ENCODE assay signal across 24 mouse cellular contexts in genomic region chr11:58314069-58314468, GRCm38 (mm10). TPM values are rescaled to one million over a fixed set of nuclear protein-coding genes. Genes with fewer than 3 reads are reported as not detected.
DNase-seq lines count a peak whose midpoint lies in the region; ATAC-seq and TF ChIP-seq lines count a peak whose summit lies in the region.
"Had no signal": no experiment of that assay in that cellular context is flagged by ENCODE, and none has a peak within 500 bp of the region (broad histone marks: within the 10 kb centered on the region; RNA-seq: fewer than 3 reads in every experiment).

No protein-coding gene starts in this region.

- no peaks in the 10 kb centered on the region for H3K36me3 ChIP-seq in heart, adult 2 months (ENCODE audit: control insufficient read depth, insufficient read depth, low read length)
- H3K36me3 ChIP-seq in heart, embryonic 10.5 days = peaks cover 61% of the 10 kb centered on the region
- H3K36me3 ChIP-seq in kidney, embryonic 16.5 days (ENCODE audit: insufficient read depth, low read length) = peaks cover 49% of the 10 kb centered on the region

- TF ChIP-seq EP300 in heart, adult 2 months (IDR thresholded peaks at IDR 0.05; ENCODE audit: insufficient read depth, low read depth, low read length) = no peak

- TF ChIP-seq CTCF in heart, adult 2 months (IDR thresholded peaks at IDR 0.05) = no peak

- H3K79me2 ChIP-seq in heart, adult 2 months (replicated peaks; ENCODE audit: control insufficient read depth, insufficient read depth, low read length) = no peaks in the 10 kb centered on the region

- H3K27ac ChIP-seq in heart, adult 2 months = no peak overlapping the region
- H3K27ac ChIP-seq in heart, embryonic 10.5 days = no peak overlapping the region
- no peak overlapping the region for H3K27ac ChIP-seq in kidney, embryonic 16.5 days (ENCODE audit: low read length)
- H3K27ac ChIP-seq: embryonic facial prominence, embryonic 15.5 days; forebrain, embryonic 10.5 days; limb, embryonic 13.5 days; liver, embryonic 14.5 days; stomach, postnatal 0 days had no signal

- H3K4me1 ChIP-seq in heart, adult 2 months (ENCODE audit: control insufficient read depth, insufficient read depth, low read length) = no peaks in the 10 kb centered on the region
- H3K4me1 ChIP-seq in heart, embryonic 10.5 days = peaks cover 3% of the 10 kb centered on the region; the same call in 1 of the 2 replicates
- H3K4me1 ChIP-seq in kidney, embryonic 16.5 days (ENCODE audit: insufficient read depth, low read length) = no peaks in the 10 kb centered on the region
- H3K4me1 ChIP-seq: embryonic facial prominence, embryonic 15.5 days; forebrain, embryonic 10.5 days; limb, embryonic 13.5 days had no signal

- H3K4me2 ChIP-seq in kidney, embryonic 16.5 days (replicated peaks; ENCODE audit: low read depth, low read length) = no peak overlapping the region
- H3K4me2 ChIP-seq: embryonic facial prominence, embryonic 15.5 days; limb, embryonic 13.5 days had no signal

- intact Hi-C loops in heart, adult 2 months (cut with DNase I) = no loop called here
- intact Hi-C loops in left cerebral cortex, postnatal 4 days (cut with DNase I) = no loop called here

- peak; percentile 23 for DNase-seq in adrenal gland, postnatal 14 days
- DNase-seq in adrenal gland, postnatal 25 days = no peak
- DNase-seq in heart, adult 2 months = no peak
- no peak for DNase-seq in heart, embryonic 10.5 days (ENCODE audit: low spot score)
- DNase-seq in left cerebral cortex, postnatal 4 days = peak; percentile 71
- DNase-seq in left cerebral cortex, adult 8-10 months (ENCODE audit: low spot score in 2 of 2) = no peak
- DNase-seq: adrenal gland, adult 8-10 months; embryo, embryonic 11 days; gastrocnemius, postnatal 14 days; kidney, adult 11 months; kidney, postnatal 14 days; midbrain, embryonic 14.5 days; thymus, postnatal 4 days had no signal

- no peak overlapping the region for H3K4me3 ChIP-seq in heart, adult 2 months
- no peak overlapping the region for H3K4me3 ChIP-seq in heart, embryonic 10.5 days
- no peak overlapping the region for H3K4me3 ChIP-seq in kidney, embryonic 16.5 days (ENCODE audit: low read length)
- H3K4me3 ChIP-seq: embryonic facial prominence, embryonic 15.5 days; forebrain, embryonic 10.5 days; limb, embryonic 13.5 days had no signal

- no peaks in the 10 kb centered on the region for H3K9me3 ChIP-seq in heart, embryonic 10.5 days
- H3K9me3 ChIP-seq in kidney, embryonic 16.5 days (ENCODE audit: low read length) = no peaks in the 10 kb centered on the region
- H3K9me3 ChIP-seq: embryonic facial prominence, embryonic 15.5 days; forebrain, embryonic 10.5 days had no signal

- ATAC-seq in megakaryocyte-erythroid progenitor cell, adult 5-6 weeks (replicated peaks; ENCODE audit: low FRiP score, low TSS enrichment, poor library complexity, severe bottlenecking) = 0 out of 2 replicates have a peak, but pooled peaks have one; percentile 13
- ATAC-seq in kidney, embryonic 16.5 days (ENCODE audit: low FRiP score, low TSS enrichment) = no peak
- ATAC-seq: hindbrain, embryonic 16.5 days had no signal

- 55% methylated on average over 6 of the region's 6 CpGs for WGBS in heart, adult 2 months
- 86% methylated on average over 6 of the region's 6 CpGs for WGBS in heart, embryonic 10.5 days
- WGBS in kidney, embryonic 16.5 days = 90% methylated on average over 6 of the region's 6 CpGs

- H3K9ac ChIP-seq in heart, adult 2 months (ENCODE audit: low read depth, low read length) = no peak overlapping the region
- no peak overlapping the region for H3K9ac ChIP-seq in kidney, embryonic 16.5 days (replicated peaks; ENCODE audit: low read length)
- H3K9ac ChIP-seq: embryonic facial prominence, embryonic 15.5 days; limb, embryonic 13.5 days; liver, embryonic 14.5 days had no signal

- peak; percentile 41; the same call in 1 of the 2 replicates for TF ChIP-seq POLR2A in heart, adult 2 months (IDR thresholded peaks at IDR 0.05; ENCODE audit: insufficient read depth, low read depth, low read length)

- no peaks in the 10 kb centered on the region for H3K27me3 ChIP-seq in heart, adult 2 months (ENCODE audit: control insufficient read depth, insufficient read depth, low read length)
- H3K27me3 ChIP-seq in heart, embryonic 10.5 days (ENCODE audit: insufficient read depth, poor library complexity, severe bottlenecking) = no peaks in the 10 kb centered on the region
- no peaks in the 10 kb centered on the region for H3K27me3 ChIP-seq in kidney, embryonic 16.5 days (ENCODE audit: insufficient read depth, low read length)
- H3K27me3 ChIP-seq: embryonic facial prominence, embryonic 15.5 days; limb, embryonic 13.5 days had no signal

RNA-seq across cellular contexts. Expression of gene Zfp692, which starts 7.2 kb away (rescaled TPM):
- total RNA-seq in adrenal gland, postnatal 14 days (2021) = 9.1 and 9.3 TPM in 2 replicates
- total RNA-seq in adrenal gland, postnatal 25 days (2021) = 14.4 and 17.3 TPM in 2 replicates
- total RNA-seq in heart, adult 2 months (2021) = 1 to 10 TPM; 3.1 to 4.4 TPM
- polyA plus RNA-seq in heart, adult 2 months (2012; rRNA removed) = 9.8 and 11.3 TPM in 2 replicates
- polyA plus RNA-seq in heart, embryonic 10.5 days (2016; fragmentation: Nextera tagmentation; extraction: Ambion mirVana) = 18.5 and 19.2 TPM in 2 replicates
- 10 to 100 TPM; 30.4 to 32.2 TPM for total RNA-seq in left cerebral cortex, postnatal 4 days (2021)
- 10 to 100 TPM; 25.0 to 28.7 (median 26.5) TPM for total RNA-seq in left cerebral cortex, adult 8-10 months (2022)
- total RNA-seq in megakaryocyte-erythroid progenitor cell, adult 5-6 weeks (2014; fragmentation: Nextera tagmentation) = 34.0 and 66.1 TPM in 2 replicates
- total RNA-seq in megakaryocyte-erythroid progenitor cell, adult 5-6 weeks (2017) = 25.0 and 26.7 TPM in 2 replicates
- 30.1 and 33.3 TPM in 2 replicates for polyA plus RNA-seq in kidney, embryonic 16.5 days (2015; fragmentation: Nextera tagmentation; extraction: Ambion mirVana)

RNA-seq across cellular contexts. Expression of gene Zfp672, which starts 16.1 kb away (rescaled TPM):
- 56.7 and 59.3 TPM in 2 replicates for total RNA-seq in adrenal gland, postnatal 14 days (2021)
- total RNA-seq in adrenal gland, postnatal 25 days (2021) = 53.1 and 53.4 TPM in 2 replicates
- total RNA-seq in heart, adult 2 months (2021) = 10 to 100 TPM; 41.9 to 48.7 TPM
- 33.8 and 38.4 TPM in 2 replicates for polyA plus RNA-seq in heart, adult 2 months (2012; rRNA removed)
- 30.4 and 31.6 TPM in 2 replicates for polyA plus RNA-seq in heart, embryonic 10.5 days (2016; fragmentation: Nextera tagmentation; extraction: Ambion mirVana)
- total RNA-seq in left cerebral cortex, postnatal 4 days (2021) = 10 to 100 TPM; 43.5 TPM
- total RNA-seq in left cerebral cortex, adult 8-10 months (2022) = 10 to 100 TPM; 41.1 to 48.4 (median 45.4) TPM
- 60.9 and 65.9 TPM in 2 replicates for total RNA-seq in megakaryocyte-erythroid progenitor cell, adult 5-6 weeks (2014; fragmentation: Nextera tagmentation)
- 28.5 and 30.9 TPM in 2 replicates for total RNA-seq in megakaryocyte-erythroid progenitor cell, adult 5-6 weeks (2017)
- 40.9 and 43.8 TPM in 2 replicates for polyA plus RNA-seq in kidney, embryonic 16.5 days (2015; fragmentation: Nextera tagmentation; extraction: Ambion mirVana)

RNA-seq across cellular contexts. Expression of gene Sh3bp5l, which starts 16.5 kb away (rescaled TPM):
- total RNA-seq in adrenal gland, postnatal 14 days (2021) = 38.5 and 47.5 TPM in 2 replicates
- 41.7 and 64.5 TPM in 2 replicates for total RNA-seq in adrenal gland, postnatal 25 days (2021)
- total RNA-seq in heart, adult 2 months (2021) = 10 to 100 TPM; 28.4 to 33.9 TPM
- 22.8 and 30.4 TPM in 2 replicates for polyA plus RNA-seq in heart, adult 2 months (2012; rRNA removed)
- polyA plus RNA-seq in heart, embryonic 10.5 days (2016; fragmentation: Nextera tagmentation; extraction: Ambion mirVana) = 30.0 and 30.8 TPM in 2 replicates
- 10 to 100 TPM; 44.2 to 48.8 TPM for total RNA-seq in left cerebral cortex, postnatal 4 days (2021)
- total RNA-seq in left cerebral cortex, adult 8-10 months (2022) = 10 to 100 TPM; 41.8 to 49.8 (median 44.4) TPM
- total RNA-seq in megakaryocyte-erythroid progenitor cell, adult 5-6 weeks (2014; fragmentation: Nextera tagmentation) = 12.8 and 13.8 TPM in 2 replicates
- total RNA-seq in megakaryocyte-erythroid progenitor cell, adult 5-6 weeks (2017) = 10.4 and 20.9 TPM in 2 replicates
- 41.2 and 41.8 TPM in 2 replicates for polyA plus RNA-seq in kidney, embryonic 16.5 days (2015; fragmentation: Nextera tagmentation; extraction: Ambion mirVana)

RNA-seq across cellular contexts. Expression of gene 4930438A08Rik, which starts 39.5 kb away (rescaled TPM):
- not detected in 2 replicates for total RNA-seq in adrenal gland, postnatal 14 days (2021)
- not detected in 2 replicates for total RNA-seq in adrenal gland, postnatal 25 days (2021)
- not detected for total RNA-seq in heart, adult 2 months (2021)
- not detected in 2 replicates for polyA plus RNA-seq in heart, adult 2 months (2012; rRNA removed)
- not detected in 2 replicates for polyA plus RNA-seq in heart, embryonic 10.5 days (2016; fragmentation: Nextera tagmentation; extraction: Ambion mirVana)
- not detected for total RNA-seq in left cerebral cortex, postnatal 4 days (2021)
- total RNA-seq in left cerebral cortex, adult 8-10 months (2022) = not detected
- total RNA-seq in megakaryocyte-erythroid progenitor cell, adult 5-6 weeks (2014; fragmentation: Nextera tagmentation) = 2.3 TPM in 1 of 2 replicates, not detected in the other
- total RNA-seq in megakaryocyte-erythroid progenitor cell, adult 5-6 weeks (2017) = 0.19 TPM in 1 of 2 replicates, not detected in the other
- not detected in 2 replicates for polyA plus RNA-seq in kidney, embryonic 16.5 days (2015; fragmentation: Nextera tagmentation; extraction: Ambion mirVana)
- total RNA-seq: adrenal gland, adult 8-10 months; gastrocnemius, postnatal 14 days; heart, postnatal 10 days; layer of hippocampus, postnatal 36 days had no signal
- polyA plus RNA-seq: forebrain, embryonic 10.5 days; lung, embryonic 16.5 days; midbrain, embryonic 14.5 days had no signal

Comparison
In these comparisons a context has a peak if more than half of its experiments do, and no peak if none do; other contexts are left out.
1. DNase-seq: peak in adrenal gland, postnatal 14 days (single experiment) and left cerebral cortex, postnatal 4 days (single experiment); none in adrenal gland, postnatal 25 days (single experiment), heart, adult 2 months (0 of 2), heart, embryonic 10.5 days (single experiment) and left cerebral cortex, adult 8-10 months (0 of 2).